Mouse (Mus musculus) hindbrain, embryonic 16.5 days (tissue): ENCODE data around the gene Nsd2. TPM values are rescaled to one million over a fixed set of nuclear protein-coding genes. Genes with fewer than 3 reads are reported as not detected.
"Not testable (repeated sequence)": the region's sequence is repeated elsewhere in the genome, so short reads cannot be mapped to it uniquely, and the experiment has no call there.

ENCODE experiments used
- ATAC-seq: fragments of 200-750 bp; cut with Nextera tagmentation; 2 replicates; pipeline ENCODE4 v1.8.0; 2017; ENCODE audit warnings: moderate TSS enrichment, moderate library complexity
- H3K27ac ChIP-seq: fragments of 300-500 bp; sonication (generic); 2 replicates; pipeline ENCODE4 v1.5.1; 2014; ENCODE audit warnings: low read depth, mild to moderate bottlenecking, control low read depth, low read length, moderate library complexity
- H3K27me3 ChIP-seq: fragments of 300-500 bp; sonication (generic); replicated peaks from 2 replicates; pipeline ENCODE4 v1.6.1; 2014; ENCODE audit warnings: low read length; ENCODE audit not compliant: control insufficient read depth, insufficient read depth
- H3K36me3 ChIP-seq: fragments of 300-500 bp; sonication (generic); 2 replicates; pipeline ENCODE4 v1.6.1; 2014; ENCODE audit warnings: mild to moderate bottlenecking, low read length, moderate library complexity, mixed read lengths; ENCODE audit not compliant: control insufficient read depth, insufficient read depth
- H3K4me1 ChIP-seq: fragments of 300-500 bp; sonication (generic); 2 replicates; pipeline ENCODE4 v1.6.1; 2014; ENCODE audit warnings: low read depth, low read length; ENCODE audit not compliant: control insufficient read depth, insufficient read depth
- H3K4me2 ChIP-seq: fragments of 300-500 bp; sonication (generic); 2 replicates; pipeline ENCODE4 v1.6.1; 2014; ENCODE audit warnings: mild to moderate bottlenecking, low read length, control low read depth, moderate library complexity
- H3K4me3 ChIP-seq: fragments of 300-500 bp; sonication (generic); 2 replicates; pipeline ENCODE4 v1.5.1; 2014; ENCODE audit warnings: mild to moderate bottlenecking, low read length, control low read depth, moderate library complexity
- H3K9ac ChIP-seq: fragments of 300-500 bp; sonication (generic); 2 replicates; pipeline ENCODE4 v1.6.1; 2014; ENCODE audit warnings: low read depth, mild to moderate bottlenecking, control low read depth, low read length, moderate library complexity
- H3K9me3 ChIP-seq: fragments of 300-500 bp; sonication (generic); 2 replicates; pipeline ENCODE4 v1.6.1; 2014; ENCODE audit warnings: mild to moderate bottlenecking, low read length, moderate library complexity; ENCODE audit not compliant: control insufficient read depth
- WGBS: fragments of 180-500 bp; shearing (Covaris S2); extraction: QIAGEN DNeasy Blood & Tissue Kit; methylation state at CpG from one replicate; pipeline ENCODE4 v1.1.7; 2014; 5-methylcytosine and 5-hydroxymethylcytosine counted together
- microRNA-seq: library from miRNA; unstranded; fragments of <30 nt; microRNA quantifications from one replicate; pipeline ENCODE4, GENCODE M21; 2017
- polyA plus RNA-seq: library from polyadenylated mRNA; unstranded; fragments of >200 nt; fragmentation: Nextera tagmentation; extraction: Ambion mirVana; gene quantifications from 2 replicates; pipeline ENCODE4 v1.2.1, GENCODE M21; 2015

The Nsd2 gene
- polyA plus RNA-seq, 1 experiment from 2014 or later = 52.9 TPM

DNA sequence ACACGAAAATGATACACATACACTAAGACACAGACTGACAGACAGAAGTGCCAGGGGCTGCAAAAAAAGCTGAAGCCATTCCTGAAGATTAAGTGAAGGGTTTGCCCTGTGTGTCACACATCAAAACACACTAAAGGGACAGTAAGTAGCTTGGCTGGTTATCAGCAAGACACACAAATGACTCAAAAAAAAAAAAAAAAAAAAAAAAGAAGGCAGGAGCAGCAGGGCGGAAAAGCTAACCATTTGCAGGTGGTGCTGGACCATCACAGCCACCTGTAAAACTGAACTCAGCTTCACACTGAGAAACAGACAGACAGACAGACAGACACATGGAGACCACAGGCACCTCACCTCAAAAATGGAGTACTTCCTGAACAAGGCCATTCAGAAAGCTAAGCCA, 113.6 kb downstream of the Nsd2 start:
- 91% methylated on average over 2 of the region's 2 CpGs for WGBS
- Histone ChIP-seq H3K4me2 (peak overlapping the region; percentile 66), H3K9me3 (no peaks in the 10 kb centered on the region), H3K27me3 (no peaks in the 10 kb centered on the region), H3K9ac (no peak overlapping the region), H3K27ac (no peak overlapping the region), H3K36me3 (peaks cover 7% of the 10 kb centered on the region), H3K4me1 (peaks cover 24% of the 10 kb centered on the region), H3K4me3 (no peak overlapping the region)
- ATAC-seq = no peak

DNA sequence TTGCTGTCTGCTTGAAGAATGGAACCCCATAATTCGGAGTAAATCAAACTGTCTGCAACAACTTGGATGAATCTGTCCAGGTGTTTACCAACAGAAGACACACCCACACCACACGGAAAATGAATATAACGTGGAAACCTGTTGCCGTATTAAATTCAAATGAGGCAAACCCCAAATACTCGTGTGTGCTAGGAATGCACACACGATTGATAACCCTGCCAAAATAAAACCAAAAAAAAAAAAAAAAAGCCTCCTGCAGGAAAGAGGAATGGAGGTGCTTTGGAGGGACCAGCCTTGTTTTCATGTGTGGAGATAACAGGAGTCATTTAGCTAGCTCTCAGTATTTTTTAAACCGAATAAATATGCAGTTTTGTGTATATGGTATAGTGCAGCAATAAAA, 114.4 kb downstream of the Nsd2 start:
- no peak for ATAC-seq
- WGBS = 82% methylated on average over 7 of the region's 7 CpGs
- Histone ChIP-seq H3K9me3 (no peaks in the 10 kb centered on the region), H3K36me3 (peaks cover 4% of the 10 kb centered on the region), H3K27me3 (no peaks in the 10 kb centered on the region), H3K9ac (no peak overlapping the region), H3K4me2 (peak overlapping the region; percentile 66), H3K4me1 (peaks cover 24% of the 10 kb centered on the region), H3K27ac (no peak overlapping the region), H3K4me3 (peak overlapping the region; percentile 97)

DNA sequence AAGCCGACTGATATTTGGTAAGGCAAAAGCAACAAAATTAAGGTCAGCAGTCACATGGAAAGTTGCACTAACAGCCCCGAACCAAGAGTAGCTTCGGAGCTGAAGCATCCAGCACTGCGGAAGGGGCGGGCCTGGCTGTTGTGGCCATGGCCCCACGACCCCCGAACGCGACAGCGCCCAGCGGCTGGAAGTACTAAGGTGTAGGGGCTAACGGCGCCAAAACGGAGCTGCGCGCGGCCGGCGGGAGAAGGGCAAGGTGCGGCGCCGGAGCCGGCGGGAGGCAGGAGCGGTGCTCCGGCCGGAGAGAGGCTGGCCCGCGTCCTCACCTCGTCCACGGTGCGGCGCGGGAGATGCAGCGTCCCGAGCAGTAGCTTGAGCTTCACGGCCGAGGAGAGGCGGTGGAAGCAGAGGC, 115.2 kb downstream of the Nsd2 start:
- H3K4me3 ChIP-seq = peak overlapping the region; percentile 97

DNA sequence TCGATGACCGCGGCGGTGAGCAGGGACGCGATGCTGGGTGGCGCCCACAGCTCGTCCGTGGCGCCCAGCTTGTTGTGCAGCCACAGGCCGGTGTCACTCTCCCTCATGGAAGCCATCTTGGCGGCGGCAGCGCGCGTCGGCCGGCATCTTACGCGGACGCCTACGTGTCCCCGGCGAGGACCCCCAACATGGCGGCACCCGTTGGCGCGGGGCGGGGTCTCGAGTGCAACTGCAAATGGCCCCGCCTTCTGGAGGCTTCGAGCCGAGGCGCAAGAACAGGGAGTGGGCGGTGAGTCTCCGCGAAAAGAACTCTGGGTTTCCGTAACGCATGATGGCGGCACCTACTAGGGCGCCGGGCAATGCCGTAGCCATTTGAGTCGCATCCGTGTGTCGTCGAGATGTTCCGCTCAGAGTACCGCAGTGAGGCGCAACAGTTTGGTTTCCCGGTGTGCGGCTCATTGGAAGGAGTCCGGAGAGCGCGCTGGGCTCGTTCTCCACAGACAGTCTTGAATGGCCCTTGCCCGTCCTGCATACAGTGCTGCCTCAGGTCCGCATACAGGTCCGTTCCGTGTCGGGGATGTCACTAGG, 115.7 kb downstream of the Nsd2 start, which contains the start of gene Nelfa:
Nelfa (minus strand) TSS at position 294 of the 588 bp plus-strand sequence.
- peak within 1 kb of the TSS; percentile 91 for H3K27ac ChIP-seq
- 0 out of 2 replicates have a peak, but pooled peaks cover 3% of the 10 kb centered on the region for H3K9me3 ChIP-seq
- no peaks in the 10 kb centered on the region; the same call in none of the 2 replicates for H3K36me3 ChIP-seq
- peak within 1 kb of the TSS; percentile 97 for H3K4me3 ChIP-seq
- peaks cover 24% of the 10 kb centered on the region for H3K4me1 ChIP-seq
- peak within 1 kb of the TSS; percentile 73 for H3K4me2 ChIP-seq
- no peaks in the 10 kb centered on the region for H3K27me3 ChIP-seq
- H3K9ac ChIP-seq = peak within 1 kb of the TSS; percentile 92
- under 1% methylated on average over 57 of the region's 61 CpGs for WGBS
- peak; percentile 99 for ATAC-seq

More for the DNA sequence above, 115.2 kb downstream of the Nsd2 start:
- under 1% methylated on average over 39 of the region's 39 CpGs for WGBS
- Histone ChIP-seq H3K9me3 (no peaks in the 10 kb centered on the region), H3K9ac (peak overlapping the region; percentile 92), H3K36me3 (no peaks in the 10 kb centered on the region; the same call in none of the 2 replicates), H3K4me1 (peaks cover 24% of the 10 kb centered on the region), H3K4me2 (peak overlapping the region; percentile 66), H3K27ac (peak overlapping the region; percentile 91), H3K27me3 (no peaks in the 10 kb centered on the region)
- ATAC-seq = no peak; the same call in 1 of the 2 replicates

DNA sequence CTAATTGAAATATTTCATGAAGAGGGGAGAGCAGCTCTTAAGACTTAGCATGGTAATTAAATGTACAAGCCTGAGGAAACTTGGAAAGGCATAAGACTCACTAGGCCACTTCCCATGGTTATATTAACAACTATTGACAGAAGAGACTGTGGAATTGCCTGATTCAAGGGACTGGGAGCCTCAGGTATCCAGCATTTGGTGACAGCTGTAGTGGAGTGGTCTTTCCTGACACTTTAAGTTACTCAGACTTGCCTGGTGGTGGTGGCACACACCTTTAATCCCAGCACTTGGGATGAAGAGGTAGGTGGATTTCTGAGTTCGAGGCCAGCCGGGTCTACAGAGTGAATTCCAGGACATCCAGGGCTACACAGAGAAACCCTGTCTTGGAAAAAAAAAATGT, 116.7 kb downstream of the Nsd2 start:
- H3K9ac ChIP-seq = no peak overlapping the region
- peak overlapping the region; percentile 73 for H3K4me2 ChIP-seq
- 93% methylated on average over 2 of the region's 2 CpGs for WGBS
- no peaks in the 10 kb centered on the region; the same call in 1 of the 2 replicates for H3K36me3 ChIP-seq
- H3K9me3 ChIP-seq = peaks cover 4% of the 10 kb centered on the region; the same call in 1 of the 2 replicates
- no peaks in the 10 kb centered on the region for H3K27me3 ChIP-seq
- no peak overlapping the region for H3K4me3 ChIP-seq
- peaks cover 24% of the 10 kb centered on the region for H3K4me1 ChIP-seq
- no peak overlapping the region for H3K27ac ChIP-seq
- no peak for ATAC-seq

DNA sequence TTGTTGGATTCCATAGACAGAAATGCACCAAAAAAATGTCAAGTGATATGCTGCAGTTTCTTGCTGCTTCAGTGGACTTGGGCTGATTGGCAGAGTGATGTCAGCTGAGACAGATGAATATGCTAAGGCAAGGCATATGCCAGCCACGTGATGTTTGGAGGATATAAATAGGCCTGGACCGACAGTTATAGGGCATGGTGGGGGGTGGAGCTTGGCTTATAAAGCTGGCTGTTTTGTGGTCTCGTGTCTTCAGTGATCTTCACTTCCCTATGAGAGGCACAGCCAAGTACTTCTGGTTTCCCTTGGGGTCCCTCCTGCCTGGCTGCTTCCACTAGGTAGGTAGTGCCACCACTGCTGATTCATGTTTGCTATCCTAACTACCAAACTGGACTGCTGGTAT, 117.9 kb downstream of the Nsd2 start:
- Histone ChIP-seq H3K4me2 (no peak overlapping the region), H3K36me3 (no peaks in the 10 kb centered on the region; the same call in 1 of the 2 replicates), H3K27me3 (no peaks in the 10 kb centered on the region), H3K4me1 (peaks cover 24% of the 10 kb centered on the region), H3K9me3 (peaks cover 5% of the 10 kb centered on the region; the same call in 1 of the 2 replicates), H3K9ac (no peak overlapping the region), H3K27ac (no peak overlapping the region), H3K4me3 (no peak overlapping the region)
- ATAC-seq = no peak
- WGBS = 96% methylated on average over 3 of the region's 3 CpGs

DNA sequence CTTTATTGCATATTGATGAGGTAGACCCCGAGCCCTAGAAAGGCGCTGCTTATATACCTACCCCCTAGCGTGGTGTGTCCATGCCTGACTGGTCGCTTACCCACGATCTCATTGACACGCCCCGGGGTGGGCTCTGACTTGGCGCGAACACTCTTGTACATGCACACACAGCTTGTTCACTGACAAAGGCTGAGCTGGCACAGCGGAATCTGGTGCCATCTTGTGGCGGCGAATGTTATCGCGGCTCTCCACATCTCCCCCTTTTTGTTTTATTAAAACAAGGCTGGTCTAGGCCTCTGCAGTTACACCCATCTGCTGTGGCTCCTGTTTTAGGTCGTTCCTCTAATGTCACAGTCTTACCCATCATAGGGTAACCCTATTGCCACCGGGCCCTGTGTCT, 126.5 kb downstream of the Nsd2 start:
- H3K27me3 ChIP-seq, H3K9ac ChIP-seq, H3K36me3 ChIP-seq, ATAC-seq, H3K4me2 ChIP-seq, H3K4me1 ChIP-seq, H3K27ac ChIP-seq, H3K4me3 ChIP-seq: not testable (repeated sequence)
- peaks cover 10% of the 10 kb centered on the region for H3K9me3 ChIP-seq
- WGBS = 86% methylated on average over 16 of the region's 16 CpGs

Small RNAs within 50 kb of the gene (microRNA-seq; reads per million reads assigned to microRNA genes)
- gene Mir7024 = 0.62 reads per million

Other genes starting within 250 kb of the Nsd2 start
- gene Fam53a, start 191.1 kb upstream of the Nsd2 start, polyA plus RNA-seq = 28.4 and 33.0 TPM in 2 replicates
- gene Gm9903, start 190.8 kb upstream of the Nsd2 start, polyA plus RNA-seq = 0.45 and 0.92 TPM in 2 replicates
- 128 and 133 TPM in 2 replicates for gene Slbp, start 168.2 kb upstream of the Nsd2 start, polyA plus RNA-seq
- 42.2 and 46.0 TPM in 2 replicates for gene Tacc3, start 162.6 kb upstream of the Nsd2 start, polyA plus RNA-seq
- 32.5 and 35.3 TPM in 2 replicates for gene Tmem129, start 162.3 kb upstream of the Nsd2 start, polyA plus RNA-seq
- gene Fgfr3, start 99.1 kb upstream of the Nsd2 start, polyA plus RNA-seq = 45.9 and 48.2 TPM in 2 replicates
- gene Letm1, start 37.9 kb upstream of the Nsd2 start, polyA plus RNA-seq = 68.7 and 75.6 TPM in 2 replicates
- 37.8 and 42.8 TPM in 2 replicates for gene Nelfa, start 115.7 kb downstream of the Nsd2 start, polyA plus RNA-seq
- 555 and 649 TPM in 2 replicates for gene Gm1673, start 162.7 kb downstream of the Nsd2 start, polyA plus RNA-seq
- gene Nat8l, start 175.3 kb downstream of the Nsd2 start, polyA plus RNA-seq = 5.1 and 5.5 TPM in 2 replicates